Mouse (Mus musculus) liver, embryonic 14.5 days (tissue): Measurements from ENCODE around the gene Herc1. TPM values are rescaled to one million over a fixed set of nuclear protein-coding genes. Genes with fewer than 3 reads are reported as not detected.
A peak's percentile ranks its signal among the peaks of the same experiment; 100 is the strongest.

ENCODE experiments used
- ATAC-seq: fragments of 200-750 bp; cut with Nextera tagmentation; 2 replicates; pipeline ENCODE4 v1.8.0; 2017; ENCODE audit warnings: moderate number of reproducible peaks, mild to moderate bottlenecking, moderate library complexity; ENCODE audit not compliant: insufficient read depth
- DNase-seq, 3 experiments: peaks; one replicate each; pipeline ENCODE4 v3.0.0-alpha.2; 2012 to 2013; ENCODE audit warnings: low read depth in 3 of 3, low spot score in 3 of 3
- H3K27ac ChIP-seq: fragments of 300-500 bp; sonication (generic); 2 replicates; pipeline ENCODE4 v1.5.1; 2014; ENCODE audit warnings: moderate library complexity, mild to moderate bottlenecking, control low read depth, inconsistent platforms
- H3K27me3 ChIP-seq: fragments of 300-500 bp; sonication (generic); 2 replicates; pipeline ENCODE4 v1.6.1; 2014; ENCODE audit warnings: mild to moderate bottlenecking, low read length, moderate library complexity; ENCODE audit not compliant: control insufficient read depth, insufficient read depth
- H3K36me3 ChIP-seq: fragments of 300-500 bp; sonication (generic); replicated peaks from 2 replicates; pipeline ENCODE4 v1.6.1; 2014; ENCODE audit warnings: low read depth; ENCODE audit not compliant: control insufficient read depth, insufficient read depth
- H3K4me1 ChIP-seq, 2 experiments: fragments of 200-500 bp in 1 of 2; fragments of 300-500 bp in 1 of 2; sonication (generic) in 1 of 2; replicated peaks; 2 replicates each; pipeline ENCODE4 v1.6.1; 2012 to 2014; ENCODE audit warnings: antibody characterized with exemption in 1 of 2, inconsistent platforms in 1 of 2, low read length in 1 of 2; ENCODE audit not compliant: control insufficient read depth in 2 of 2, insufficient read depth in 2 of 2
- H3K4me2 ChIP-seq: fragments of 300-500 bp; sonication (generic); 2 replicates; pipeline ENCODE4 v1.6.1; 2014; ENCODE audit warnings: low read depth, mild to moderate bottlenecking, control low read depth, moderate library complexity
- H3K4me3 ChIP-seq, 2 experiments: fragments of 200-500 bp in 1 of 2; fragments of 300-500 bp in 1 of 2; sonication (generic) in 1 of 2; 2 replicates each; pipeline ENCODE4 v1.5.1; 2012 to 2014; ENCODE audit warnings: low read depth in 2 of 2, low read length in 2 of 2, mild to moderate bottlenecking in 2 of 2, control low read depth in 1 of 2, inconsistent platforms in 1 of 2, moderate library complexity in 1 of 2; ENCODE audit not compliant: insufficient read depth in 1 of 2
- H3K9ac ChIP-seq: fragments of 300-500 bp; sonication (generic); replicated peaks from 2 replicates; pipeline ENCODE4 v1.6.1; 2014; ENCODE audit warnings: mild to moderate bottlenecking, control low read depth, moderate library complexity
- H3K9me3 ChIP-seq: fragments of 300-500 bp; sonication (generic); 2 replicates; pipeline ENCODE4 v1.6.1; 2016; ENCODE audit warnings: low read length, mixed read lengths; ENCODE audit not compliant: control insufficient read depth
- CTCF ChIP-seq: IDR thresholded peaks from 2 replicates; pipeline ENCODE4 v1.5.1; 2016; ENCODE audit warnings: antibody characterized with exemption, low read depth, control low read depth
- EP300 ChIP-seq: IDR thresholded peaks from 2 replicates; pipeline ENCODE4 v1.6.1; 2016; ENCODE audit warnings: antibody characterized with exemption, low read depth
- WGBS: fragments of 180-500 bp; shearing (Covaris S2); extraction: QIAGEN DNeasy Blood & Tissue Kit; methylation state at CpG from one replicate; pipeline ENCODE4 v1.1.7; 2014; ENCODE audit not compliant: insufficient replicate concordance; 5-methylcytosine and 5-hydroxymethylcytosine counted together
- polyA plus RNA-seq, 2 experiments: library from polyadenylated mRNA; depleted of rRNA in 1 of 2; stranded (reverse) in 1 of 2; unstranded in 1 of 2; fragments of >200 nt; fragmentation: Nextera tagmentation in 1 of 2; extraction: Ambion mirVana in 1 of 2; gene quantifications; 2 replicates each; pipeline versions ENCODE4 v1.2.1 to v1.2.3; 2012 to 2014

Gene Herc1
- polyA plus RNA-seq, 2 experiments = 23.9 to 25.0 TPM

GRCm38 (mm10) chr9:66368890-66369433 is 18.7 kb downstream of the Herc1 start:
- ATAC-seq (no peak), DNase-seq (no peak)
- WGBS = 76% methylated on average over 4 of the region's 4 CpGs
- Histone ChIP-seq H3K9ac (no peak overlapping the region), H3K36me3 (peaks cover 23% of the 10 kb centered on the region), H3K4me3 (no peak overlapping the region), H3K4me2 (no peak overlapping the region), H3K9me3 (no peaks in the 10 kb centered on the region), H3K27me3 (no peaks in the 10 kb centered on the region), H3K27ac (no peak overlapping the region), H3K4me1 (peaks cover 11% of the 10 kb centered on the region in 2 experiments)
- TF ChIP-seq CTCF (no peak), EP300 (no peak)

GRCm38 (mm10) chr9:66370334-66370733 is 20.1 kb downstream of the Herc1 start:
- H3K4me1 ChIP-seq = peaks cover 11 to 13% of the 10 kb centered on the region in 2 experiments
- no peak overlapping the region for H3K4me3 ChIP-seq
- no peak overlapping the region for H3K27ac ChIP-seq
- TF ChIP-seq CTCF (no peak), EP300 (no peak)
- 80% methylated on average over 3 of the region's 3 CpGs for WGBS
- DNase-seq (no peak), ATAC-seq (no peak)
- no peaks in the 10 kb centered on the region for H3K27me3 ChIP-seq
- no peak overlapping the region for H3K9ac ChIP-seq
- peaks cover 27% of the 10 kb centered on the region for H3K36me3 ChIP-seq
- H3K4me2 ChIP-seq = no peak overlapping the region
- H3K9me3 ChIP-seq = no peaks in the 10 kb centered on the region

- H3K4me3 ChIP-seq = no peak overlapping the region
- peaks cover 11 to 13% of the 10 kb centered on the region in 2 experiments for H3K4me1 ChIP-seq
- 27% methylated on average over 3 of the region's 3 CpGs for WGBS
- H3K4me2 ChIP-seq = no peak overlapping the region
- H3K36me3 ChIP-seq = peaks cover 29% of the 10 kb centered on the region
- no peaks in the 10 kb centered on the region for H3K9me3 ChIP-seq
- H3K27me3 ChIP-seq = no peaks in the 10 kb centered on the region
- H3K27ac ChIP-seq = no peak overlapping the region
- no peak for ATAC-seq
- no peak for DNase-seq
- TF ChIP-seq EP300 = no peak
- no peak for TF ChIP-seq CTCF
- H3K9ac ChIP-seq = no peak overlapping the region
Measured at GRCm38 (mm10) chr9:66370847-66371246, 20.6 kb downstream of the Herc1 start.

GRCm38 (mm10) chr9:66373432-66373831 is 23.2 kb downstream of the Herc1 start:
- TF ChIP-seq CTCF (peak; percentile 43), EP300 (no peak)
- no peak overlapping the region for H3K9ac ChIP-seq
- no peak overlapping the region for H3K4me3 ChIP-seq
- H3K36me3 ChIP-seq = peaks cover 51% of the 10 kb centered on the region
- peaks cover 2 to 8% of the 10 kb centered on the region in 2 experiments for H3K4me1 ChIP-seq
- ATAC-seq (no peak), DNase-seq (no peak)
- H3K27ac ChIP-seq = no peak overlapping the region
- 91% methylated on average over 3 of the region's 3 CpGs for WGBS
- no peak overlapping the region for H3K4me2 ChIP-seq
- H3K27me3 ChIP-seq = no peaks in the 10 kb centered on the region
- H3K9me3 ChIP-seq = no peaks in the 10 kb centered on the region

- DNase-seq (no peak), ATAC-seq (no peak)
- H3K27ac ChIP-seq = no peak overlapping the region
- no peak overlapping the region for H3K9ac ChIP-seq
- no peaks in the 10 kb centered on the region for H3K9me3 ChIP-seq
- peaks cover 0 to 5% of the 10 kb centered on the region in 2 experiments; a peak in 2 of 4 replicates for H3K4me1 ChIP-seq
- no peak overlapping the region for H3K4me3 ChIP-seq
- peaks cover 54% of the 10 kb centered on the region for H3K36me3 ChIP-seq
- no peaks in the 10 kb centered on the region for H3K27me3 ChIP-seq
- H3K4me2 ChIP-seq = no peak overlapping the region
- no peak for TF ChIP-seq EP300
- no peak for TF ChIP-seq CTCF
Measured at GRCm38 (mm10) chr9:66374495-66375478, 24.5 kb downstream of the Herc1 start.
